Mouse (Mus musculus) layer of hippocampus, adult 2 months (tissue): ENCODE measurements at regions not wholly inside any gene's neighbourhood (a gene's known extent, or its start where the extent isn't known, plus 50 kb on each side); places are given as distances from the start of the nearest gene placed in this dataset.

Source experiments
- DNase-seq, 2 experiments: peaks; one replicate each; pipeline ENCODE4 v3.0.0; 2022; ENCODE audit warnings: low spot score in 2 of 2
- H3K27ac ChIP-seq: fragments of 200-600 bp; 2 replicates; pipeline ENCODE4 v1.8.1; 2022
- H3K4me3 ChIP-seq: fragments of 200-600 bp; 2 replicates; pipeline ENCODE4 v1.8.1; 2022; ENCODE audit warnings: mild to moderate bottlenecking
- CTCF ChIP-seq: fragments of 200-600 bp; conservative IDR thresholded peaks from 2 replicates; pipeline ENCODE4 v1.8.1; 2022; ENCODE audit warnings: antibody characterized with exemption, mild to moderate bottlenecking, moderate library complexity

DNA sequence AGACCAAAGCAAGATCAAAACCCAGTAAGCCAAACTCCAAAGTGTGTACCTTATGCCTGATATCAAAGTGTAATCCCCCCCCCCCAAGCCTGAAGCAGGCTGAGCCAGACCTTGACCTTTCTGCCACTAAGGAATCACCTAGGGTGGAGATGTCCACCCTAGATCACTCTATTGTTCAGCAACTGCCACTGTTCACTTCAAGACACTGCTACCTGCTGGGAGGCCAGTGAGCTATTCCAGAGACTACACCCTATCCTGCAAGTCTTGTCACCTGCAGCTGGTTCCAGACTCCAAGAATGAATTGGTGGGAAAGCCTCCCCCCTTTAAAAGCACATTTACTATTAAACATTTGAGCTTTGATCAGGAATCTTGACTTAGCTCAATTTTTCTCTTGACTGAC is 1099.8 kb downstream of the Poteg start:
- DNase-seq = no peak
- Histone ChIP-seq H3K4me3 (no peak overlapping the region), H3K27ac (no peak overlapping the region)
- no peak for TF ChIP-seq CTCF

DNA sequence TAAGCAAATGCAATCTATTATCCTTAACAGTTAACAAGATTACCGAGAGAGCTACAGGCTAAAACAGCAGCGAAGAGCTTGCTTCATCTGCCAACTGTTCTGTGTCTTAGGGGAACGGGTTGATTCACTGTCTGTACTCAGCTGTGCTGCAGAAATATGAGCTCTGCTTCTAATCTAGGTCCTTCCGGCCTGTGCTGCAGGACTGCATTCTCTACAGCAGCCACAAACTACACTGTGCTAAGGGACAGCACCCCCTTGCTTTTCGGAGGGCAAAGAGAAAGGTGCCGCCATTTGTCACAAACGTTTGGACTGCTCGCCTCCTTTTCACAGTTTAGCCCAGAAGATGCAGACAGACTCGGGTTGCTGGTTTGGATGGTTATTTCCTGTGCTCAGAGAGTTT is 1112.4 kb downstream of the Poteg start:
- Histone ChIP-seq H3K4me3 (no peak overlapping the region), H3K27ac (no peak overlapping the region)
- DNase-seq = no peak
- TF ChIP-seq CTCF = peak; percentile 29

DNA sequence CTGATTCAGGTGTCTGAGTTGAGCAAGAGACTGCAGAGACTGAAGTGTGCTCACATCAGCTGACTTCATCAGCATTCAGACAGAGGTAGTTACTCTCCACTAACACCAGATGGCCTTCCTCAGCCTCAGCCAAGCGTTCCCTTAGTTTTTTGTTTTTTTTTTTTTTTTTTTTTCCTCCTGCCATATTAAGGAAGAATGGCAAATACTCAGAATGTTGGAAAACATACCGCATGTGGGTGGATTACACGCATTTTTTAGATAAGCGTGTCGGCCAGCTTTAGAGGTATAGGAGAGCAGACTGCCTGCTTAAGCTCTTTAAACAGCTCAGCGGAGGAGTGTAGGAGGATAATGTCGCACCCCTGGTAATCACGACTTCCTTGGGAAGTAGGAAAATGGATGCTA is 1131.8 kb downstream of the Poteg start:
- peak overlapping the region; percentile 20; the same call in 1 of the 2 replicates for H3K4me3 ChIP-seq
- DNase-seq = peak in 1 of 2 experiments; percentile 42
- TF ChIP-seq CTCF = peak; percentile 73
- H3K27ac ChIP-seq = no peak overlapping the region

DNA sequence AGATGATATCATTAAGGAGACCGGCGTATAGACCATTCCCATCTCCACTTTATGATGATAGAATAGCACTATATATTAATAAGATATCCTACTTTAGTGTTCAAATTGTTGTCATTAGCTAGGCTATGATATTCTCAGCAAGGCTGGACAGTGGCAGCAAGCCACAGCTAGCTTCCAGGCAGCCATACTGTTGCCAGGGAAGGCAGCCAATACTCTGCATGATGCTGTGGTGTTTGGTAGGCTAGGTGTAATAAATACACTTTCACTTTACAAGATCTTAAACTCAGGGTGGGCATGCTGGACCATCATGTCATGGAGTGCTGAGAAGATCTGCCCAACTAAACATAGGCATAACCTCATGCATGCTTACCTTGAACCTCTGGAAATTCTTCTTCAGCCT is 1133.4 kb downstream of the Poteg start:
- Histone ChIP-seq H3K4me3 (no peak overlapping the region), H3K27ac (no peak overlapping the region)
- no peak for TF ChIP-seq CTCF
- no peak for DNase-seq

DNA sequence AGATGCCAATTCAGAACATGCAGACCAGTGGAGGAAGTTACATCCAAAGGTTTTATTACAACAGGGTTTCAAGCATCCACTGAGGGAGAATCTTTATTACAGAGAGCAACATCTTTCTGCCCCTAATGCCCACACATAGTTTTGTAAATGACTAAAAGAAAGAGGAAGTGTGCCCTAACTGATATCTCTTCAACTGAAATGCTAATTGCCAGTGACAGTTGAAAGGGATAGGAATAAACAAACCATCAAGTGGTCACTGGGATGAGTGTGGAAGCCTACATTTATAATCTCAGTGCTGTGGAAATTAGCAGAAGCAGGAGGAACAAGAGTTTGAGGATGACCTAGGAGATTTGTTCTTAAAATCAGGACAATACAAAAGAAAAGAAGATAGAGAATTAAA is 1142.5 kb downstream of the Poteg start:
- TF ChIP-seq CTCF = no peak
- Histone ChIP-seq H3K27ac (no peak overlapping the region), H3K4me3 (no peak overlapping the region)
- DNase-seq = no peak

GRCm38 (mm10) chr8:28593238-28593637 is 1145.8 kb downstream of the Poteg start:
- no peak overlapping the region for H3K27ac ChIP-seq
- no peak for TF ChIP-seq CTCF
- DNase-seq = no peak
- no peak overlapping the region for H3K4me3 ChIP-seq

DNA sequence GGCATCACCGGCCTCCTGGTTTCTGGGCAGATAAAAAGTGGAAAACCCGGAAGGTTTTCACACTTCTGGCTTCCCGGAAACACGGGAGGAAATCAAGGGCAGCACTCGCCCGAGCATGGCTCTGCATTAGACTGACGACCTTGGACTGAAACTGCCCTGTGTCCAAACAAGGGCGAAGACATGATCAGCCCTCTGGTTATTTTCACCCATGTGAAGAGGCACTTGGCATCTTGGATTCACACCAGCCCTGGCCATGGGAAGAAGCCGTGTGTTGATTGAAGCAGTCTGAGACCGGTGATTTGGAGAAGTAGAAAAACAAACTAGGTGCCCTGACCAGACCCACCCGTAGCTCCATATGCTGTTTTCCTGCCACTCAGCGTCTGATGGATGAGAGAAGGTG is 1146.7 kb downstream of the Poteg start:
- Histone ChIP-seq H3K4me3 (no peak overlapping the region), H3K27ac (no peak overlapping the region)
- TF ChIP-seq CTCF = no peak
- DNase-seq = no peak

DNA sequence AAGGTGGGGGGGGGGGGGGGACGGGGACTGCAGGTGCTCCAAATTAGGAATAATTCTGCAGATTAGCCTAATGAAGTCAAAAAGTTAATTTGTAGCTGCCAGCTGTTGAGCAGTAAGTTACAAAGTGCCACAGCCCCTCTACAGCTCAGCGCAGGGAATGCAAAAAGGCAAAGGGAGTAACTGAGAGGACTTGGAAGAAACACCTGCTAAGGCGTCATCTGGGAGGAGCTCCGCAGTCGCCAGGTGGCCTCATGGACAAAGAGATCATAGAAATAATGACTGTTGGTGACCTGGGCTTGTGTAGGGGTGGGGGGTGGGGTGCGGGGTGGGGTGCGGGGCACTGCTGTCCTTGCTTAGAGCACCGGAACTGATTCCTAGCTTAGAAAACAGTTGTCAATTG is 1147.1 kb downstream of the Poteg start:
- TF ChIP-seq CTCF = no peak
- Histone ChIP-seq H3K4me3 (no peak overlapping the region), H3K27ac (no peak overlapping the region)
- no peak for DNase-seq

DNA sequence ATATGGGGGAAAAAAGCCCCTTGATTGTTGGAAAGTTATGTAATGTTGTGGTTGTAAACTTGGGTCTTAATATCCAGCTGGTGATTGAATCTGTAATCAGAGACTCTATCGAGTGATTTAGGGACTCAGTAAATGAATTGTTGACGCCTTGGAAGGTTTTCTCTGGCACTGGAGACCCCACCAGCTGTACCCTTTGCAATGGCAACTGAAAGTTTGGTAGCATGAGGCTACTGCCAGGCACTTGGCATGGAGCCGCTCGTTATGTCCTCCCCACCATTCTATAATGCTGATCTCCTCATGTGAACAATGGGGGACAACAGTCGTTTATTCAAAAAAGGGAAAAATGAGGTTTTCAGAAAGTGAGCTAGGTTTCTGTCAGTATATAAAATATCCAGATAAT is 1148.4 kb downstream of the Poteg start:
- no peak for TF ChIP-seq CTCF
- H3K4me3 ChIP-seq = no peak overlapping the region
- H3K27ac ChIP-seq = no peak overlapping the region
- no peak for DNase-seq
